Mouse (Mus musculus) right cerebral cortex, postnatal 14 days (tissue): ENCODE data around the gene Lmf1.
A peak's percentile ranks its signal among the peaks of the same experiment; 100 is the strongest.

ENCODE experiments used
- DNase-seq: peaks from one replicate; pipeline ENCODE4 v3.0.0; 2022

Lmf1 gene

GRCm38 (mm10) chr17:25578920-25579319 is at the start of gene Lmf1:
TSS of gene Lmf1 (plus strand) at chr17:25579085.
- peak; percentile 92 for DNase-seq

GRCm38 (mm10) chr17:25530357-25531022 is 48.4 kb upstream of the Lmf1 start:
- DNase-seq = no peak

- no peak for DNase-seq
Observed at GRCm38 (mm10) chr17:25538945-25539875, 39.7 kb upstream of the Lmf1 start.

- DNase-seq = no peak
Observed at GRCm38 (mm10) chr17:25540731-25541130, 38.2 kb upstream of the Lmf1 start.

- DNase-seq = no peak
Observed at GRCm38 (mm10) chr17:25541768-25542167, 37.1 kb upstream of the Lmf1 start.

GRCm38 (mm10) chr17:25547026-25547425 is 31.9 kb upstream of the Lmf1 start:
- DNase-seq = no peak

- no peak for DNase-seq
Observed at GRCm38 (mm10) chr17:25550020-25550419, 28.9 kb upstream of the Lmf1 start.

GRCm38 (mm10) chr17:25551313-25551712 is 27.6 kb upstream of the Lmf1 start:
- no peak for DNase-seq

GRCm38 (mm10) chr17:25555159-25555558 is 23.7 kb upstream of the Lmf1 start:
- DNase-seq = no peak

GRCm38 (mm10) chr17:25555666-25556629 is 22.9 kb upstream of the Lmf1 start:
- peak; percentile 74 for DNase-seq

GRCm38 (mm10) chr17:25556630-25557354 is 22.1 kb upstream of the Lmf1 start:
- peak; percentile 68 for DNase-seq

GRCm38 (mm10) chr17:25559634-25560033 is 19.3 kb upstream of the Lmf1 start:
- no peak for DNase-seq

- DNase-seq = no peak
Observed at GRCm38 (mm10) chr17:25560554-25561222, 18.2 kb upstream of the Lmf1 start.

- DNase-seq = no peak
Observed at GRCm38 (mm10) chr17:25561223-25562028, 17.5 kb upstream of the Lmf1 start.

GRCm38 (mm10) chr17:25564481-25564880 is 14.4 kb upstream of the Lmf1 start:
- DNase-seq = no peak

- DNase-seq = peak; percentile 36
Observed at GRCm38 (mm10) chr17:25565244-25565643, 13.6 kb upstream of the Lmf1 start.

- DNase-seq = no peak
Observed at GRCm38 (mm10) chr17:25565860-25566600, 12.9 kb upstream of the Lmf1 start.

- DNase-seq = no peak
Observed at GRCm38 (mm10) chr17:25567261-25567660, 11.6 kb upstream of the Lmf1 start.

GRCm38 (mm10) chr17:25567745-25568144 is 11.1 kb upstream of the Lmf1 start:
- peak; percentile 77 for DNase-seq

GRCm38 (mm10) chr17:25568206-25568605 is 10.7 kb upstream of the Lmf1 start:
- peak; percentile 46 for DNase-seq
